Mouse (Mus musculus) brain, adult 10 weeks (tissue): ENCODE measurements around the gene Klhl29. TPM values are rescaled to one million over a fixed set of nuclear protein-coding genes. Genes with fewer than 3 reads are reported as not detected.

Experiments used
- polyA plus RNA-seq: library from polyadenylated mRNA; stranded (reverse); fragments of 350-450 nt; fragmentation: Illumina TruSeq; extraction: RNeasy Lipid Tissue Mini Kit (QIAGEN cat#74804); gene quantifications from one replicate; pipeline ENCODE4 v1.2.3, GENCODE M21; 2015; ENCODE audit warnings: low read depth, low replicate concordance

The Klhl29 gene
- 16.9 TPM for polyA plus RNA-seq

DNA sequence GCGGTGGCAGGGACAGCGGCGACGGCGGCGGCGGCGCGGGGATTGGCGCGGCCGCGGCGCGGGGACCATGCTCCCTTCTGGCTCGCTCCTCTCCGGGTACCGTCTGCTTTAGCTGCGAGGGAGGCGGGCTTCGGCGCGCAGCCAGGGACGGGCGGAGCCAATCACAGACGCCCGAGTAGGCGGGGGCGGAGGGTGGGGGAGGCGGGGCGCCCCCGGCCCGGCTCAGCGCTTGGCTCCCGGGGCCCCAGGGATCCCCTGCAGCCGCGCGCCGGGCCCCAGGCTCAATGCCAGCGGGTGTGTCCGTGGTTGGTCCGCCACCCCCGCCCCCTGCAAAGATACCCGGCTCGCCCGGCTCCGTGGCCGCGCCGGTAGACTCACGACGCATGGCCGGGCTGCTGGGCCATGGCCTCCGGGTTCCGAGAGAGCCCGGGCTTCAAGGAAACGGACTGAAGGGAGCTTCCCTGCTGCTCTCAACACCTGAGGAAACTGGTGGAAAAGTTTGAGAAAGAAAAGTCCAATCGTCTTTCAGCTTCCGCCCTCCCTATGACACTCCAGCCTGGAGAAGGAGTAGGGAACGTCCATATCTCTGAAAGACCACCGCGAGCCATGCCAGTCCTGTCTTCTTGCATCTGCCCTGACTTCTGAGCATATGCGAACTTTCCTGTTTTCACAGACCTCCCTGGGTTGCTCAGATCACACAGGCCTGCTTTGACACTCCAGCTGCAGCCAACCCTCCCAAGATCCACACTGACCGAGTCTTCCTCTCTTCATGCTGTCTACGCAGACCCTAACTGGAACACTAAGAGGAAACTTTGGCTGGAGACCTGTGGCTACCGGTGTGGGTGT is at the start of gene Klhl29:
Gene Klhl29 (minus strand): TSS at position 67 of the 846 bp plus-strand sequence.

